ENCODE assay signal across 27 mouse cellular contexts in the genomic region with DNA sequence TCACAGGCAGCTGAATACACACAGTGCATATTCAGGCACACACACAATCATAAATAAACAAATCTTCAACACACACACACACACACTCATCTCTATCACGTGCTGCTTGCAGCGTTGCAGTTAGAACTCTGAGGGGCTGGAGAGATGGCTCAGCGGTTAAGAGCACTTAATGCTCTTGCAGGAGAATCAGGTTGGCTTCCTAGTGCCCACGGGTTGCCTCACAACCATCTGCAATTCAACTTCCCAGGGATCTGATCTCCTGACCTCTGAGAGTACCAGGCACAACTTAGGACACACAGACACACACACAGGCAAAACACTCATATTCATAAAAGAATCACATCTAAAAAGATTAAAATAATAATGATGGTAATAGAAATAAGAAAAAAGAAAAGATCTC.
"Had no signal": no experiment of that assay in that cellular context is flagged by ENCODE, and none has a peak within 500 bp of the region (broad histone marks: within the 10 kb centered on the region; RNA-seq: fewer than 3 reads in every experiment).

No protein-coding gene starts in this region.

- H3K27ac ChIP-seq: embryonic facial prominence, embryonic 10.5 days; embryonic facial prominence, embryonic 12.5 days; embryonic facial prominence, embryonic 13.5 days; embryonic facial prominence, embryonic 15.5 days; forebrain, embryonic 10.5 days; forebrain, embryonic 12.5 days; forebrain, embryonic 13.5 days; forebrain, embryonic 15.5 days; gastrocnemius, adult 2 months; heart, adult 2 months had no signal

- H3K4me1 ChIP-seq: embryonic facial prominence, embryonic 12.5 days; forebrain, embryonic 12.5 days; forebrain, embryonic 13.5 days; forebrain, embryonic 15.5 days had no signal

- ATAC-seq: forebrain, embryonic 13.5 days; forebrain, embryonic 14.5 days; forebrain, embryonic 15.5 days; forebrain, embryonic 16.5 days; forebrain, postnatal 0 days had no signal

- H3K9ac ChIP-seq: embryonic facial prominence, embryonic 12.5 days; embryonic facial prominence, embryonic 13.5 days; embryonic facial prominence, embryonic 15.5 days; forebrain, embryonic 12.5 days; forebrain, embryonic 13.5 days; forebrain, embryonic 15.5 days; forebrain, postnatal 0 days had no signal

- H3K4me2 ChIP-seq: embryonic facial prominence, embryonic 12.5 days; embryonic facial prominence, embryonic 13.5 days; embryonic facial prominence, embryonic 15.5 days; forebrain, embryonic 12.5 days; forebrain, embryonic 13.5 days; forebrain, embryonic 15.5 days had no signal

- H3K27me3 ChIP-seq: embryonic facial prominence, embryonic 12.5 days; embryonic facial prominence, embryonic 13.5 days; embryonic facial prominence, embryonic 15.5 days; forebrain, embryonic 12.5 days; forebrain, embryonic 13.5 days; forebrain, embryonic 15.5 days had no signal

- H3K9me3 ChIP-seq: embryonic facial prominence, embryonic 12.5 days; embryonic facial prominence, embryonic 13.5 days; embryonic facial prominence, embryonic 15.5 days; forebrain, embryonic 10.5 days; forebrain, embryonic 12.5 days; forebrain, embryonic 13.5 days; forebrain, embryonic 15.5 days had no signal

- DNase-seq: cerebellum, adult 2 months; cerebellum, adult 8-10 months; cerebellum, adult 9-10 months; cerebellum, adult 9-11 months; cerebellum, postnatal 10 days; cerebellum, postnatal 14 days; cerebellum, postnatal 25 days; cerebellum, postnatal 36 days; embryo, embryonic 11 days; forebrain, postnatal 0 days; gastrocnemius, adult 2 months; gastrocnemius, postnatal 10 days; gastrocnemius, postnatal 14 days; gastrocnemius, postnatal 25 days; heart, adult 18-20 months; heart, adult 2 months had no signal

- H3K4me3 ChIP-seq: embryonic facial prominence, embryonic 10.5 days; embryonic facial prominence, embryonic 12.5 days; embryonic facial prominence, embryonic 13.5 days; embryonic facial prominence, embryonic 15.5 days; erythroblast, embryonic 14.5 days; forebrain, embryonic 10.5 days; forebrain, embryonic 12.5 days; forebrain, embryonic 13.5 days; forebrain, embryonic 15.5 days; gastrocnemius, adult 2 months; heart, adult 2 months had no signal
